Mouse (Mus musculus): ENCODE measurements around the gene Cisd3.
A peak's percentile ranks its signal among the peaks of the same experiment; 100 is the strongest.
"Not testable (repeated sequence)": the region's sequence is repeated elsewhere in the genome, so short reads cannot be mapped to it uniquely, and the experiment has no call there.

The Cisd3 gene

GRCm38 (mm10) chr11:97685613-97686321 lies at the start of gene Cisd3:
Cisd3 (plus strand) TSS chr11:97685826.
- DNase-seq, result peak; percentile 90

GRCm38 (mm10) chr11:97641668-97642067 lies 44.0 kb upstream of the Cisd3 start:
- DNase-seq, result no peak

GRCm38 (mm10) chr11:97642746-97643145 lies 42.9 kb upstream of the Cisd3 start:
- DNase-seq, result no peak

- DNase-seq, result no peak
Observed at GRCm38 (mm10) chr11:97643380-97644055, 42.1 kb upstream of the Cisd3 start.

GRCm38 (mm10) chr11:97644834-97645233 lies 40.8 kb upstream of the Cisd3 start:
- DNase-seq, result peak; percentile 68

GRCm38 (mm10) chr11:97648541-97648940 lies 37.1 kb upstream of the Cisd3 start:
- not testable (repeated sequence) for DNase-seq

DNA sequence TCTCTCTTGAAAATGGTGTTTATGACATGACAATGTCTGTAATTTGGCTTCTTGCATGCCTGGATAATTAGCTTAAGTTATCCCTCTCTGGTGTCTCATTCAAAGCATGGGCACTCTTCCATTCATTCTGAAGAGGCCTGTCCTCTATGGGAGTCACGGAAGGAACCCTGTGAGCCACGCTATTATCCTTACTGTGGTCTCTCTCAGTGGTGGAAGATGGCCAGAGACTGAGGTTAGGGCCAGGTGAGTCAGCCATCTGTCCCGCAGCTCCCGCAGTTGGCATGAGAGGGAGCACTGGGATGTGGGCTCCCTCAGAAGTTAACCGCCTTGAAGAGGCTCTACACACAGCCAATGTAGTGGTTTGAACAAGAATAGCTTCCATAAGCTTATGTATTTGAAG lies 35.3 kb upstream of the Cisd3 start:
- DNase-seq, result no peak

- DNase-seq, result not testable (repeated sequence)
Observed at GRCm38 (mm10) chr11:97653376-97653775, 32.2 kb upstream of the Cisd3 start.

GRCm38 (mm10) chr11:97654210-97654609 lies 31.4 kb upstream of the Cisd3 start:
- DNase-seq, result no peak

GRCm38 (mm10) chr11:97656269-97656971 lies 29.2 kb upstream of the Cisd3 start:
- DNase-seq, result no peak

- no peak for DNase-seq
Observed at GRCm38 (mm10) chr11:97657184-97657945, 28.3 kb upstream of the Cisd3 start.

DNA sequence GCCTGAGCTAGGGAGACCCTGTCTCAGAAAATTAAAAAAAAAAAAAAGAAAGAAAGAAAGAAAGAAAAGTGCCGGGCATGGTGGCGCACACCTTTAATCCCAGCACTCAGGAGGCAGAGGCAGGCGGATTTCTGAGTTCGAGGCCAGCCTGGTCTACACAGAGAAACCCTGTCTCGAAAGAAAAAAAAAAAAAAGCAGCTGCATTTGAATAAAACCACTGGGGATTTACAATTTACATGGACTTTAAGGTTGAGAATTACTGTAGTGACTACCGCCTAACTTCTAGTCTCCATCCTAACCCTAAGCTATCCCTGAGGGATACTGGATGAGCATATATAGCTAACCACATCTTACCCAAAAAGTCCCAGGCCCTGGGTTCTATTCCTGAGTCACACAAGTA lies 27.7 kb upstream of the Cisd3 start:
- not testable (repeated sequence) for DNase-seq

DNA sequence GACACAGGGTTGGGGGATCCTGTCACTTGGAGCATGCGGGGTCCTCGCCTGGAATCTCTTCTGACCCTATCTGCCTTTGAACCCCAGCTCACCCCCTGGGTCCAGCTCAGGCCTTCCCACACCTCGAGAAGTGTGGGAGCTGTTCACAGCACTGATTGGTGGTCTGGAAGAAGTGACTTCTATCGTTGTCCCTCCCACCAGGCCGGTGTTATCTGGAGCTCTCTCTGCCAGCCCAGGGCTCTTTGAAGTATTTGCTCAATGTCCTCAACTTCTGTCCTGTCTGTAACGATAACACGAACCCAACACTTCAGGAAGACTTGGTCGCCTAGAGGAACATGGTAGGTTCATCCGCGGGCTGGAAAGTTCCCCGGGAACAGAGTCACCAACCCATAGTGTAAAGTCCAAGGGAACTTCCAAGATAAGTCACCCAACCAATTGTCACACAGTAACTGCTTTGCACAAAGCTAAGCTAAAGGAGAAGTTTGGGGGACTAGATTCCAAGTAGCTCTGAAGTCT lies 26.8 kb upstream of the Cisd3 start:
- no peak for DNase-seq

DNA sequence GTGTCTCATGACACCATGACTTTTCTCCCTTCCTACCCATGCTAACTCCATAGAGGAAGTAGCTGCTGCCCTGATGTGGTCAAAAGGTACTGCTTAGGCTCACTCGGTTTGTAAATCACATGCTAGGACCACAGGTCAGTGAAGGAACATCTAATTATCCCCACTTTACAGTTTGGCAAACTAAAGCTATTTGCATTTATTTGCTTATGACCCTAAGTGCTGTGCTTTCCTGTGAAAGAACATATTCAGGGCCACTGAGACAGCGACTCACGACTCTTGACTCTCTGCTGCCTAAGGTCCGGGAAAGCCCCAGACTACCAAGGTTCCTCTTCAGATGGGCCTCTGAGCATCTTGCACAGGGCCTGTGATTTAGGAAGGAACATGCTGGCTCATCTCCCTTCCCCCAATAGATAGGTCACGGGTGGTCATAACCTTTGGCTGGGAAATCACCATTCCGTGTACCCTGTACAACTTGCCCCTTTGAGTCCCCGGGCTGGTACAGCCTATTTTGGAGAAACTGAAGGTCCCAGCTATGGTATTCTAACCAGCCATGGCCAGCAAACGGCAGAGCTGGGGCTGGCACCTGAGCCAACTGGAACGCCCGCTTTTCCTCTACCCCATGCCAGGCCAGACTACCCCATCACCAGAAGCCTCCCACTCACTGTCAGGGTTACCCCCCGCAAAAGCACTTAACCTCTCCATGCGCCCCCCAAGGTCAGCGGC lies 26.2 kb upstream of the Cisd3 start:
- no peak for DNase-seq

DNA sequence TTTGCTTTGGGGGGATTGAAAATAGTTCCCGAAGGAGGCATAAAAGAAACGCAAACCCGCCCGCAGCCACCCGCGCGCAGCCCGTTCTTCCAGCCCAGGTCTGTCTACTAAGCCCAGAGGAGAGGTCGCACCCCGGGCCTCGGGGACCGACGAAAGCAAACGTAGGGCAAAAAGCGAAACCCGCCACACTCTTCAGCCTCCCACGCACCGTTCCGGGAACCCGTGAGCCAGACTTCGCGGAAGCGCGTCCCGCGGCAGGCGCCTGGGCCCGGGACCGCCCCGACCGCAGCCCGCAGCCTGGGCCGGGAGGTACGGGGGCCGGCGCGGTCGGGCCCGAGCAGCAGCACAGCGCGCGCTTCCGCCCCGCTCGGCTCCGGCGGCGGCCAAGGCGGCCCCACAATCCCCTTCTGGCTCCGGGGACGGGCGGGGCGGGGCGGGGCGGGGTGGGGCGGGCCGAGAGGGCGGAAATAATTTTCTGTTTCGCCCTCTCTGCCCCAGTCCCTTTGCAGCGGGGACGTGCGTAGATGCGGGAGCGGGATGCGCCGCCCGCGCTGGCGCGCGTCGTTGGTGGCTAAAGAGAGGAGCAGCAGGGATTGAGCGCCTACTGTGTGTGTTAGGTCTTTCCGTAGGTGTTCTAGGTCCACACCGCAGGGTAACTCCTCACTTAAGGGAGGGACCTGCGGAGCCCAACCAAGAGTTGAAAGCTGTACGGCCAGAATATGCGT lies 25.5 kb upstream of the Cisd3 start:
- DNase-seq, result peak; percentile 78

GRCm38 (mm10) chr11:97660734-97661647 lies 24.6 kb upstream of the Cisd3 start:
- no peak for DNase-seq

DNA sequence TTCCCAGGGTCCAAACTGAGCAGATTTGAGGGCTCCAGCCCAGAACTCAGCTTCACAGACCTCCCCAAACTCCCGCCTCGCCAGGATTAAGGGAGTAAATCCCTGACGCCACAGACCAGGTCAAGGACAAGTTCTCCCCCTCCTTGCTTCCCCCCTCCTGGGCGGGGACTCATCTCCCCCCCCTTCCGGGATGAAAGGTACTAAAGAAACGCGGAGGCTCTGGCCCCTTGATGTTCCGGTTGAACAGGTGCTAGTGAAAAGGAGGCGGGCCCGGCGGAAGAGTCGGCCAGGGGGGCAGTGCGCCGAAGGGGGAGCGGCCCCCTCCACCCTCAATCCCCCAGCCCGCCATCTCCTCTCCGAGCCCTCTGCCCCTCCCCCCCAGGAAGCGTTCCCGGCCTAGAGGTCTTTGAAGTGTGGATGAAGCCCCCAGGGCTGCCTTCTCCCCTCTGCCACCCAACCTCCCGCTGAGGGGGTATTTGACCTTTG lies 23.9 kb upstream of the Cisd3 start:
- DNase-seq, result no peak

DNA sequence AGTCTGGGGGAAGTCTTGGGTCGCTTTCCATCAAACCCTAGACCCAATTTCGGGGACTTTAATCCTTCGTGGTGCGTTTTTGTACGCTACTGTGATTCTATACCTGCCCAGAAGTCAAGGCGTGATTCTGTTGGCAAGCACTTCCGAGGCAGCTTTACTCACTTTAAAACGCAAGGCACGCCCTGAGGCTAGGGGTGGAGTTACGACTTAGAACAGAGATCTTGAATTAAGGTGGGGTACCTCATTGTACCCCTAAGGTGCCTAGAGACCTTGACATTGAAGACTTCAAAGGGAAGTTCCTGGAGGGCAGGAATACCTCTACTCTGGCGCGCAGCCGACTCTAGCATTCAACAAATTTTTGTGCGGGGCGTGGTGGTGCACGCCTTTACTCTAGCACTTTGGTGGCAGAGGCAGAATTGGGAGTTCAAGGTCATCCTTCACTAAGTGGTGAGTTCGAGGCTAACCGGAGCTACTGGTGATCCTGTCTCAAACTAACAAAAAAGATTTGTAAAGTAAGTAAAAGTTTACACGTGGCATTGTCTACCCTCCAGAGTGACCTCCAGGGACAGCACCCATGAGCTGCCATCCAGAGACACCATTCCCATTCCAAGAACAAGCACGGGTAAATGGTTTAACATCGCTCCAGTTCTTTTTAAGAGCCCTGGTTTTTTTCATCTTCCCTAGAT lies 23.3 kb upstream of the Cisd3 start:
- DNase-seq, result no peak

DNA sequence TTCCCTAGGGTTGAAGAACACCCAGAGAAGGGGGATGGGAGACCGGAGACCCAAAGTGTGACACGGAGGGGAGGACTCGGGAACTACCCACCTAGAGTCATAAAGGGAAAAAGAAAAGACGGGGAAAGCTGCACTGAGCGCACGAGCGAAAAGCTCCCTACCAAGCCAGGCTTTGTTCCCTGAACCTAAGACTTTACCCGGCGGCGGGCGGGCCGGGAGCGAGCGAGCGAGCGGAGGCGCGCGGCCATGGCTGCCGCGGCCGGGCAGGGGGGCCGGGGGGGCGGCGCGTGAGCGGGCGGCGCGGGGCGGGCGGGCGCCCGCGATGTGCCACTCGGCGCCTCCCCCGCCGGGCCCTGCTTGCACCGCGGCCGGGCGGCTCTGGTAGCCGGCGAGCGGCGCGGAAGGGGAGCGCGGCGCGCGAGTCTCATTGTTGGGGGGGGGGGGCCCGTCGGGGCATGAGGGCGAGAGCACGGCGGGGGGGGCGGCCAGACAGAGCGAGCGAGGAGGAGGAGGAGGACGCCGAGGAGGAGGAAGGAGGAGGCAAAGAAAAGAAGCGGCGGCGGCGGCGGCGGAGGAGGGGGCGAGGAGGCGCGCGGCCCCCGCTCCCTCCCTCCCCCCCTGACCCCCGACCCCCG lies 22.6 kb upstream of the Cisd3 start, which contains the start of gene Mllt6:
Gene Mllt6, plus strand, starts transcription at position 522 of the 635 bp plus-strand sequence.
- peak; percentile 65 for DNase-seq

Measured in cerebellum, adult 8-10 months (tissue).